In the genomic region with DNA sequence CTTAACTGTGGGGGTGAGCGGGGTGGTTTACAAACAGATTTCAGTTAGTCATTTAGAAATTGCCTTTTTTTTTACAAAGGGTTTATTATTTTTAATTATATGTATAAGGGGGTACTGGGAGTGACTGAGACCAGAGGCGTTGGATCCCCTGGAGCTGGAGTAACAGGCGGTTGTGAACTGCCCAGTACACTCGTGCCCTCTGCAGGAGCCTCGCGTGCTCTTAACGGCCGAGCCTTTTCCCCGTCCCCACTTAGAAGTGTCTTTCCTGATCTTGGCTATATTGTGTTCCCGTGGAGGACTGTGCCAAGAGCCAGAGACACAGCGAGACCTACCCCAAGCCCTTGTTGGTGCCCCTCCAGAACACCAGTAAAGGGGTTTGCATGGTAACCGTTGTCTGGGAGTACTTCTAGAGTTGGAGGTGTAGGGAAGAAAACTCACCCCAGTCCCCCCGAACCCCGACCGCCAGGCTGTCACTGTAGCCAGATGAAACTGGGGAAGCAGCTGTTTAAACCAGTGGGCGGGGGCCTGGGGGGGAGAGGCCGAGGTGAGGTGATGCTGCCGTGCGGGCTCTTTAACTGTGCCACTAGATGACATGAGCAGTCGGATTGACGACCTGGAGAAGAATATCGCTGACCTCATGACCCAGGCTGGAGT, we compare ENCODE assay signal across 8 mouse cellular contexts. TPM values are rescaled to one million over a fixed set of nuclear protein-coding genes. Genes with fewer than 3 reads are reported as not detected.
DNase-seq lines count a peak whose midpoint lies in the region; ATAC-seq and TF ChIP-seq lines count a peak whose summit lies in the region.

No protein-coding gene starts in this region.

- POLR2A ChIA-PET in Patski (lab: Charles Lee), result no interaction called here

- H3K4me1 ChIP-seq in forebrain, embryonic 13.5 days, result peaks cover 8% of the 10 kb centered on the region
- H3K4me1 ChIP-seq in limb, embryonic 14.5 days (ENCODE audit: control insufficient read depth, insufficient read depth, low read length), result peaks cover 6% of the 10 kb centered on the region
- peaks cover 6% of the 10 kb centered on the region for H3K4me1 ChIP-seq in small intestine, adult 2 months (ENCODE audit: control insufficient read depth, insufficient read depth, insufficient read length, low read length)

- no peaks in the 10 kb centered on the region for H3K27me3 ChIP-seq in Patski
- peaks cover 15% of the 10 kb centered on the region; the same call in 1 of the 2 replicates for H3K27me3 ChIP-seq in forebrain, embryonic 13.5 days
- no peaks in the 10 kb centered on the region for H3K27me3 ChIP-seq in limb, embryonic 14.5 days (ENCODE audit: control insufficient read depth, insufficient read depth, low read length)
- H3K27me3 ChIP-seq in small intestine, adult 2 months (ENCODE audit: control insufficient read depth, insufficient read depth, low read length), result no peaks in the 10 kb centered on the region

- H3K4me3 ChIP-seq in left cerebral cortex, adult 2 months, result peak overlapping the region; percentile 98
- H3K4me3 ChIP-seq in forebrain, embryonic 13.5 days, result peak overlapping the region; percentile 93
- H3K4me3 ChIP-seq in limb, embryonic 14.5 days (replicated peaks; ENCODE audit: low read length), result peak overlapping the region; percentile 98
- H3K4me3 ChIP-seq in small intestine, adult 2 months (ENCODE audit: low read depth, low read length), result peak overlapping the region; percentile 81

- CTCF ChIA-PET in Patski (lab: Charles Lee), result interaction anchor here (1.0 to 1.5 kb wide), 2 partner anchors 12 to 36 kb away, joined by 3 to 5 read pairs; no protein-coding TSS in a partner anchor

- TF ChIP-seq CTCF in left cerebral cortex, adult 2 months (IDR thresholded peaks at IDR 0.05), result no peak; the same call in 1 of the 2 replicates
- no peak for TF ChIP-seq CTCF in Patski (IDR thresholded peaks at IDR 0.05)
- no peak for TF ChIP-seq CTCF in small intestine, adult 2 months (IDR thresholded peaks at IDR 0.05; ENCODE audit: extremely low read depth, insufficient read length, insufficient replicate concordance, low read depth, low read length)

- no peak for DNase-seq in left cerebral cortex, adult 2 months (ENCODE audit: extremely low spot score in 1 of 2, low spot score in 2 of 2)
- no peak for DNase-seq in left cerebral cortex, adult 8-10 months (ENCODE audit: low spot score in 2 of 2)
- DNase-seq in Patski (ENCODE audit: low read depth, low spot score), result no peak
- DNase-seq in limb, embryonic 14.5 days (ENCODE audit: low spot score), result no peak
- no peak for DNase-seq in frontal cortex, postnatal 10 days (ENCODE audit: low spot score in 2 of 2)
- no peak for DNase-seq in ovary, postnatal 36 days (ENCODE audit: low spot score)

- no peaks in the 10 kb centered on the region; the same call in 1 of the 2 replicates for H3K9me3 ChIP-seq in forebrain, embryonic 13.5 days (replicated peaks)
- H3K9me3 ChIP-seq in limb, embryonic 14.5 days (ENCODE audit: control insufficient read depth, low read length), result no peaks in the 10 kb centered on the region

- peak; percentile 25 for ATAC-seq in Patski
- ATAC-seq in forebrain, embryonic 13.5 days, result no peak
- ATAC-seq in limb, embryonic 14.5 days (ENCODE audit: low FRiP score, low read depth), result no peak

- peak overlapping the region; percentile 95; the same call in 1 of the 2 replicates for H3K27ac ChIP-seq in left cerebral cortex, adult 2 months
- H3K27ac ChIP-seq in forebrain, embryonic 13.5 days, result no peak overlapping the region
- no peak overlapping the region for H3K27ac ChIP-seq in limb, embryonic 14.5 days (replicated peaks; ENCODE audit: low read depth, low read length)
- H3K27ac ChIP-seq in small intestine, adult 2 months (ENCODE audit: insufficient read depth, low read depth, low read length), result no peak overlapping the region

- peak overlapping the region; percentile 78 for H3K4me2 ChIP-seq in forebrain, embryonic 13.5 days
- peak overlapping the region; percentile 54 for H3K4me2 ChIP-seq in limb, embryonic 14.5 days (replicated peaks; ENCODE audit: low read depth, low read length, severe bottlenecking)

- peak overlapping the region; percentile 97 for H3K9ac ChIP-seq in forebrain, embryonic 13.5 days
- peak overlapping the region; percentile 95 for H3K9ac ChIP-seq in limb, embryonic 14.5 days (ENCODE audit: low read depth, low read length, severe bottlenecking)

- intact Hi-C loops in left cerebral cortex, adult 2 months (cut with DNase I), result no loop called here

- in situ Hi-C loops in Patski (cut with MboI; ENCODE audit: low pct_unique_long_range_greater_than_20kb), result no loop called here

- WGBS in forebrain, embryonic 13.5 days, result 52% methylated on average over 22 of the region's 22 CpGs
- 52% methylated on average over 22 of the region's 22 CpGs for WGBS in limb, embryonic 14.5 days
- 41% methylated on average over 22 of the region's 22 CpGs for WGBS in small intestine, adult 2 months

- TF ChIP-seq POLR2A in limb, embryonic 14.5 days (IDR thresholded peaks at IDR 0.05; ENCODE audit: borderline replicate concordance, extremely low read depth, insufficient read depth, insufficient read length), result no peak
- TF ChIP-seq POLR2A in small intestine, adult 2 months (IDR thresholded peaks at IDR 0.05; ENCODE audit: low read depth, low read length), result no peak

- peaks cover 37% of the 10 kb centered on the region for H3K36me3 ChIP-seq in forebrain, embryonic 13.5 days (ENCODE audit: poor library complexity, severe bottlenecking)
- peaks cover 35% of the 10 kb centered on the region for H3K36me3 ChIP-seq in limb, embryonic 14.5 days (ENCODE audit: control insufficient read depth, insufficient read depth, low read length)
- H3K36me3 ChIP-seq in small intestine, adult 2 months (ENCODE audit: control insufficient read depth, insufficient read depth, low read length), result peaks cover 26% of the 10 kb centered on the region

RNA-seq across cellular contexts. Expression of gene Hsbp1, which starts 0.9 kb away (rescaled TPM):
- total RNA-seq in left cerebral cortex, adult 2 months (2021), result 100 to 1,000 TPM; 314 to 321 TPM
- total RNA-seq in left cerebral cortex, adult 8-10 months (2022), result 100 to 1,000 TPM; 313 to 317 (median 316) TPM
- polyA plus RNA-seq in Patski (2021), result 322 TPM
- 465 and 467 TPM in 2 replicates for polyA plus RNA-seq in forebrain, embryonic 13.5 days (2015; fragmentation: Nextera tagmentation; extraction: Ambion mirVana)
- polyA plus RNA-seq in limb, embryonic 14.5 days (2012; rRNA removed), result 180 and 214 TPM in 2 replicates
- polyA plus RNA-seq in limb, embryonic 14.5 days (2014; fragmentation: Nextera tagmentation; extraction: Ambion mirVana), result 327 and 340 TPM in 2 replicates
- polyA plus RNA-seq in small intestine, adult 2 months (2012; rRNA removed), result 53.4 and 94.0 TPM in 2 replicates

RNA-seq across cellular contexts. Expression of gene Mlycd, which starts 49.5 kb away (rescaled TPM):
- total RNA-seq in left cerebral cortex, adult 2 months (2021), result 10 to 100 TPM; 26.1 to 28.7 TPM
- 10 to 100 TPM; 29.0 to 31.0 (median 30.1) TPM for total RNA-seq in left cerebral cortex, adult 8-10 months (2022)
- 25.7 TPM for polyA plus RNA-seq in Patski (2021)
- polyA plus RNA-seq in forebrain, embryonic 13.5 days (2015; fragmentation: Nextera tagmentation; extraction: Ambion mirVana), result 11.0 and 11.1 TPM in 2 replicates
- 13.6 and 14.8 TPM in 2 replicates for polyA plus RNA-seq in limb, embryonic 14.5 days (2012; rRNA removed)
- 17.0 and 19.1 TPM in 2 replicates for polyA plus RNA-seq in limb, embryonic 14.5 days (2014; fragmentation: Nextera tagmentation; extraction: Ambion mirVana)
- 29.0 and 49.6 TPM in 2 replicates for polyA plus RNA-seq in small intestine, adult 2 months (2012; rRNA removed)
